Mouse (Mus musculus) embryonic facial prominence, embryonic 14.5 days (tissue): Measurements from ENCODE around the gene Rnf121. TPM values are rescaled to one million over a fixed set of nuclear protein-coding genes. Genes with fewer than 3 reads are reported as not detected.
A peak's percentile ranks its signal among the peaks of the same experiment; 100 is the strongest.

Source experiments
- ATAC-seq: fragments of 200-750 bp; cut with Nextera tagmentation; 2 replicates; pipeline ENCODE4 v1.8.0; 2017; ENCODE audit warnings: low read depth, moderate number of reproducible peaks, moderate TSS enrichment
- DNase-seq: peaks from one replicate; pipeline ENCODE4 v3.0.0-alpha.2; 2015; ENCODE audit warnings: low spot score
- H3K27ac ChIP-seq: fragments of 300-500 bp; sonication (generic); replicated peaks from 2 replicates; pipeline ENCODE4 v1.5.1; 2014; ENCODE audit warnings: low read depth, mild to moderate bottlenecking, low read length, moderate library complexity
- H3K27me3 ChIP-seq: fragments of 300-500 bp; sonication (generic); replicated peaks from 2 replicates; pipeline ENCODE4 v1.6.1; 2014; ENCODE audit warnings: low read length; ENCODE audit not compliant: control insufficient read depth, insufficient read depth
- H3K36me3 ChIP-seq: fragments of 300-500 bp; sonication (generic); 2 replicates; pipeline ENCODE4 v1.6.1; 2014; ENCODE audit warnings: low read length, mixed read lengths; ENCODE audit not compliant: control insufficient read depth, insufficient read depth
- H3K4me1 ChIP-seq: fragments of 300-500 bp; sonication (generic); 2 replicates; pipeline ENCODE4 v1.6.1; 2014; ENCODE audit warnings: antibody characterized with exemption, low read length; ENCODE audit not compliant: control insufficient read depth, insufficient read depth
- H3K4me2 ChIP-seq: fragments of 300-500 bp; sonication (generic); 2 replicates; pipeline ENCODE4 v1.6.1; 2014; ENCODE audit warnings: low read depth, mild to moderate bottlenecking, low read length, moderate library complexity, mixed read lengths
- H3K4me3 ChIP-seq: fragments of 300-500 bp; sonication (generic); 2 replicates; pipeline ENCODE4 v1.5.1; 2014; ENCODE audit warnings: low read depth, mild to moderate bottlenecking, low read length
- H3K9ac ChIP-seq: fragments of 300-500 bp; sonication (generic); 2 replicates; pipeline ENCODE4 v1.6.1; 2014; ENCODE audit warnings: low read depth, mild to moderate bottlenecking, low read length, moderate library complexity, mixed read lengths
- H3K9me3 ChIP-seq: fragments of 300-500 bp; sonication (generic); 2 replicates; pipeline ENCODE4 v1.6.1; 2016; ENCODE audit warnings: low read length; ENCODE audit not compliant: control insufficient read depth
- WGBS: fragments of 180-500 bp; shearing (Covaris S2); extraction: QIAGEN DNeasy Blood & Tissue Kit; methylation state at CpG from one replicate; pipeline ENCODE4 v1.1.7; 2014; 5-methylcytosine and 5-hydroxymethylcytosine counted together
- polyA plus RNA-seq: library from polyadenylated mRNA; unstranded; fragments of >200 nt; fragmentation: Nextera tagmentation; extraction: Ambion mirVana; gene quantifications from 2 replicates; pipeline ENCODE4 v1.2.1, GENCODE M21; 2014

Gene Rnf121
- 33.5 TPM in 2 replicates for polyA plus RNA-seq

DNA sequence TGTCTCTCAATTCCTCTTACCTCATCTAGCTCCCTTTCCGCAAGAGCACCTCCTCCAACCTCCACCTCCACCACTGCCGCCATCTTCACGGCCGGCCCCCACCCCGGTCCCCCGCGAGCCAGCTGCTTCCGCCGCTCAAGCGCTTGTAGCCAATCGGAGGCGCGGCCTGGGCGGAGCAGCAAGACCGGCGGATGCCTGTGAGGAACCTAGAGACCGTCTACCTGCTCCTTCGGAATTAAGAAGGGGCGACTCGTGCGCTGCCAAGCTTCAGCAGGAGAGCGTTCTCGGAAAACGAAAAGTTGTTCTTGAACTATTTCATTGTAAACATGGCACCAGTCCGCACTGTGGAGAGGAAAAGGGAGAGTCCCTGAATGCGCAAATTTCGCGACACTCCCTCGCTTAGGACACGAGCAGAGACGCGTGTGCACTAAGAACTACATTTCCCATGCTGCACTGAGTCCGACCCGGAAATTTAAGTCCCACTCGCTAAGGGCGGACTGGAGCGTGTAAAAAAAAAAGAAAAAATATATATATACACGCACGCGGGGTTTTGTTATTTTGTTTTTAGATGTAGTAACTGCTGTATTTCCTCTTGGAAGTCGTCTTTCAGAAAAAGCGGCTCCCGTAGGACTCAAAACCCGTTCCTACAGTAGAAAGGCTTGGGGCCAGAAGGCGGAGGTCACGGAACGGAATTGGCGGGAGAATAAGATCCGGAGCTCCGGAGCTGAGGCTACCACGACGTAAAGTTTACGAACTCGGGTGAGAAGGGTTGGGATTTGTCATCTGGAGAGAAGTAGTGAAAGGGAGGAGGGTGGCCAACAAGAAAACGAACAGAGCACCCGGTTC, at the start of gene Rnf121, which contains the start of the genes Xndc1 and Xntrpc:
Gene Rnf121, minus strand, starts transcription at position 424 of the 846 bp plus-strand sequence.
Gene Xndc1, plus strand, starts transcription at position 466 of the 846 bp plus-strand sequence.
Gene Xntrpc, plus strand, starts transcription at position 668 of the 846 bp plus-strand sequence.
- H3K9me3 ChIP-seq = no peaks in the 10 kb centered on the region
- H3K4me2 ChIP-seq = peak within 1 kb of the TSS; percentile 75
- peaks cover 7% of the 10 kb centered on the region for H3K36me3 ChIP-seq
- under 1% methylated on average over 56 of the region's 56 CpGs for WGBS
- H3K4me1 ChIP-seq = peaks cover 15% of the 10 kb centered on the region
- ATAC-seq (peak; percentile 99), DNase-seq (peak; percentile 98)
- H3K27me3 ChIP-seq = no peaks in the 10 kb centered on the region
- peak within 1 kb of the TSS; percentile 74 for H3K9ac ChIP-seq
- H3K4me3 ChIP-seq = peak within 1 kb of the TSS; percentile 78
- peak within 1 kb of the TSS; percentile 84 for H3K27ac ChIP-seq

DNA sequence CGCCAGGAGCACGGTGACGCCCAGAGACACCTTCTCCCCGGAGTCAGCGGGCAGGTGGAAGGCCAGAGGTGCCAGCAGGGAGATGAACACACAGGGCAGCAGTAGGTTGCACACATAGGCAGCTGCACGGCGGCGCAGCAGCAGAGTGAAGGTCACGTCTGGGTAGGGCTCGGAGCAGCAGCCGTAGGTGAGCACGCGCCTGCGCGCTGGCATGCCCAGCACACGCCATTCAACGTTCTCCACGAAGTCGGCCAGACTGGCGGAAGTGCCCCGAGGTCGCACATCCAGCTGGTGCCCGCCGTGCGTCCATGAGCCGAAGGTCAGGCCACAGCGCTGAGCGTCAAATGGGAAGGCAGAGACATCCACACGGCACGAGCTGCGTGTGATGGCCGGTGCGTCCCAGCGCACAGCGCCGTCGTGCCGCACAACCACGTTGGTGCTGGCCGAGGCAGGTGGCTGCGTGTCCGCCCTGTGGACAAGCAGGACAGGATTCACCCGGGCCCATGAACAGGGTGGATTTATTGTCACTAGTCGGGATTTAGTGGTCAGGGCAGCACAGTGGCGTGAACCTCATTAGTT, 48.0 kb upstream of the Rnf121 start:
- Histone ChIP-seq H3K27me3 (no peaks in the 10 kb centered on the region), H3K4me2 (no peak overlapping the region), H3K36me3 (peaks cover 4% of the 10 kb centered on the region), H3K27ac (no peak overlapping the region), H3K9me3 (no peaks in the 10 kb centered on the region), H3K9ac (no peak overlapping the region), H3K4me3 (no peak overlapping the region), H3K4me1 (no peaks in the 10 kb centered on the region)
- DNase-seq (no peak), ATAC-seq (no peak)
- 79% methylated on average over 33 of the region's 45 CpGs for WGBS

DNA sequence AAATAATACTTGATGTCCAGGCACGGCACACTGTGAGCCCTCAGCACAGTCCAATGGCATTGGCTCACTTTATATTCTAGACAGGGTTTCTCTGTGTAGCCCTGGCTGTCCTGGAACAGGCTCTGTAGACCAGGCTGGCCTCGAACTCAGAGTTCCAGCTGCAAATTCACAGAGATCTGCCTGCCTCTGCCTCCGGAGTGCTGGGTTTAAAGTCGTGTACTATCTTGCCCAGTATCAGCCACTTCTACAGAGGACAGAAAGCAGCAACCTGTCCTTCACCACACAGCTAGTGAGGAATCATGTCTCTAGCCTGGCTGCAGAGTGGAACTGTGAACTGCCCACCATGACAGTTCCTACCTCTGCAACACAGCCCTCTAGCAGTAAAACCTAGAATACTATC, 44.5 kb upstream of the Rnf121 start:
- Histone ChIP-seq H3K9ac (no peak overlapping the region), H3K4me2 (no peak overlapping the region), H3K36me3 (no peaks in the 10 kb centered on the region), H3K4me1 (no peaks in the 10 kb centered on the region), H3K27me3 (no peaks in the 10 kb centered on the region), H3K4me3 (no peak overlapping the region), H3K9me3 (no peaks in the 10 kb centered on the region), H3K27ac (no peak overlapping the region)
- ATAC-seq = no peak
- no peak for DNase-seq
- 91% methylated on average over 4 of the region's 4 CpGs for WGBS

DNA sequence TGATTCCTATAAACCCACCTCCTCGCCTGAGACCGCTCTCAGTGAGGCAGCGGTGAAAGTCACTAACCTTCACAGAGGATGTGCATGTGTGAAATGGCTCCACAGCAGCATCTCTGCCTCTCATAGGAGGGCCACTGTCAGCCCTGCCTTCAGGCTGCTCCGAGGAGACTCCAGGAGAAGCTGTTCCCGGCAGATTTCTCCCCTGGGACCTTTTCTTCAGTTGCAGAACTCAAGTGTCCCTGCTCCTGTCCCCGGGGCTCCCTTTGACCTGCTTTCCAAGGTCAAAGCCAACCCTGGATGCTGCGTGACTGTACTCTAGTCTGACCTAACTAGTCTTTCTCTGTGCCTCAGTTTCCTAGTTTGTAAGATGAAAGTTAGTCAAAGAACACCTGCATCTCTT, 43.9 kb upstream of the Rnf121 start, which contains the start of gene Art5:
Gene Art5, minus strand, starts transcription at position 319 of the 400 bp plus-strand sequence.
- Histone ChIP-seq H3K27me3 (no peaks in the 10 kb centered on the region), H3K9ac (no peak within 1 kb of the TSS), H3K4me2 (no peak within 1 kb of the TSS), H3K36me3 (no peaks in the 10 kb centered on the region), H3K4me3 (no peak within 1 kb of the TSS), H3K27ac (no peak within 1 kb of the TSS), H3K4me1 (no peaks in the 10 kb centered on the region), H3K9me3 (no peaks in the 10 kb centered on the region)
- no peak for ATAC-seq
- DNase-seq = no peak
- WGBS = 72% methylated on average over 7 of the region's 7 CpGs

- Histone ChIP-seq H3K27me3 (no peaks in the 10 kb centered on the region), H3K4me2 (no peak overlapping the region)
Measured at GRCm38 (mm10) chr7:102108206-102108605, 42.9 kb upstream of the Rnf121 start.

DNA sequence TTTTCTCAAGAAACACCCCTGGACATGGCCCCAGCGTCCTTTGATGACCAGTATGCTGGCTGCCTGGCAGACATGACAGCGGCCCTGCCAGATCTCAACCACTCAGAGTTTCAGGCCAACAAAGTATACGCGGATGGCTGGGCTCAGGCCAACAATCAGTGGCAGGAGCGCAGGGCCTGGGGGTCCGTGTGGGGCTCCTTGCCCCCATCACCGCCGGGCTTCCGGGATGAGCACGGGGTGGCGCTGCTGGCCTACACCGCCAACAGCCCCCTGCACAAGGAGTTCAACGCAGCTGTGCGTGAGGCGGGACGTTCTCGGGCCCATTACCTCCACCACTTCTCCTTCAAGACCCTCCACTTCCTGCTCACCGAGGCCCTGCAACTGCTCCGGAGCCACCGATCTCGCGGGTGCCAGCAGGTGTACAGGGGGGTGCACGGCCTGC, 41.5 kb upstream of the Rnf121 start:
- Histone ChIP-seq H3K4me3 (peak overlapping the region; percentile 26), H3K27ac (no peak overlapping the region), H3K36me3 (no peaks in the 10 kb centered on the region), H3K9me3 (no peaks in the 10 kb centered on the region), H3K4me2 (peak overlapping the region; percentile 56), H3K27me3 (no peaks in the 10 kb centered on the region), H3K4me1 (no peaks in the 10 kb centered on the region), H3K9ac (peak overlapping the region; percentile 55)
- ATAC-seq (no peak), DNase-seq (no peak)
- 22% methylated on average over 23 of the region's 23 CpGs for WGBS

More at GRCm38 (mm10) chr7:102108206-102108605, 42.9 kb upstream of the Rnf121 start:
- Histone ChIP-seq H3K4me1 (no peaks in the 10 kb centered on the region), H3K9me3 (no peaks in the 10 kb centered on the region), H3K27ac (no peak overlapping the region), H3K4me3 (no peak overlapping the region), H3K9ac (no peak overlapping the region), H3K36me3 (no peaks in the 10 kb centered on the region)
- 83% methylated on average over 1 of the region's 1 CpGs for WGBS
- DNase-seq (no peak), ATAC-seq (no peak)

- ATAC-seq (no peak), DNase-seq (no peak)
- no peak overlapping the region for H3K9ac ChIP-seq
- H3K36me3 ChIP-seq = no peaks in the 10 kb centered on the region
- H3K27ac ChIP-seq = no peak overlapping the region
- no peaks in the 10 kb centered on the region for H3K27me3 ChIP-seq
- no peak overlapping the region for H3K4me2 ChIP-seq
- peaks cover 8% of the 10 kb centered on the region for H3K4me1 ChIP-seq
- WGBS = 65% methylated on average over 5 of the region's 5 CpGs
- no peak overlapping the region for H3K4me3 ChIP-seq
- H3K9me3 ChIP-seq = no peaks in the 10 kb centered on the region
Measured at GRCm38 (mm10) chr7:102104126-102104525, 38.9 kb upstream of the Rnf121 start.

DNA sequence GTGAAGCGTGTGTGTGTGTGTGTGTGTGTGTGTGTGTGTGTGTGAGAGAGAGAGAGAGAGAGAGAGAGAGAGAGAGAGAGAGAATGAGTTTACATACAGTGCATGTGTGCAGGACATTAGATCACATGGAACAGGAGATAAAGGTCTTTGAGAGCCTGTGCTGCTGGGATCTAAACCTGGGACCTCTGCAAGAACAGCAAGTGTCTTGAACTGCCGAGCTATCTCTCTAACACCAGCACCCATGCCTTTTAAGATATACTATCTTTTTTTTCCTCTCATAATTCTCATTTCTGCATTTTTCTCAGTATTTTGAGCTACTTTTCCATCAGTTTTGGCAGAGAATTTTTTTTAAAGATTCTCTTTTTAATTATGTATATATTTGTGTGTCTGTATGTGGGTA, 38.3 kb upstream of the Rnf121 start:
- ATAC-seq (no peak), DNase-seq (no peak)
- peaks cover 8% of the 10 kb centered on the region for H3K4me1 ChIP-seq
- no peak overlapping the region for H3K4me3 ChIP-seq
- no peaks in the 10 kb centered on the region for H3K36me3 ChIP-seq
- no peak overlapping the region for H3K27ac ChIP-seq
- H3K9ac ChIP-seq = no peak overlapping the region
- no peaks in the 10 kb centered on the region for H3K27me3 ChIP-seq
- 77% methylated on average over 2 of the region's 2 CpGs for WGBS
- no peaks in the 10 kb centered on the region for H3K9me3 ChIP-seq
- no peak overlapping the region for H3K4me2 ChIP-seq
